Mouse (Mus musculus): Measurements from ENCODE around the gene Meis1. TPM values are rescaled to one million over a fixed set of nuclear protein-coding genes. Genes with fewer than 3 reads are reported as not detected.

Meis1 gene
- polyA plus RNA-seq, 1 experiment: 68.8 TPM

GRCm38 (mm10) chr11:19013141-19014112, 5.4 kb downstream of the Meis1 start:
- no peak for DNase-seq (ENCODE audit: low read depth)
- TF ChIP-seq POLR2A (IDR thresholded peaks at IDR 0.05; ENCODE audit: borderline replicate concordance, extremely low read depth, insufficient read depth, insufficient read length, poor library complexity, severe bottlenecking): no peak
- no peak for TF ChIP-seq CTCF (IDR thresholded peaks at IDR 0.05; ENCODE audit: borderline replicate concordance, extremely low read depth, insufficient read depth, insufficient read length)

- DNase-seq (ENCODE audit: low read depth): no peak
- TF ChIP-seq POLR2A (IDR thresholded peaks at IDR 0.05; ENCODE audit: borderline replicate concordance, extremely low read depth, insufficient read depth, insufficient read length, poor library complexity, severe bottlenecking) (no peak), CTCF (IDR thresholded peaks at IDR 0.05; ENCODE audit: borderline replicate concordance, extremely low read depth, insufficient read depth, insufficient read length) (no peak)
These were observed 6.2 kb downstream of the Meis1 start for GRCm38 (mm10) chr11:19012463-19013115.

GRCm38 (mm10) chr11:19012001-19012400, 6.8 kb downstream of the Meis1 start:
- TF ChIP-seq POLR2A (IDR thresholded peaks at IDR 0.05; ENCODE audit: borderline replicate concordance, extremely low read depth, insufficient read depth, insufficient read length, poor library complexity, severe bottlenecking) (no peak), CTCF (IDR thresholded peaks at IDR 0.05; ENCODE audit: borderline replicate concordance, extremely low read depth, insufficient read depth, insufficient read length) (no peak)

GRCm38 (mm10) chr11:19011108-19011805, 7.5 kb downstream of the Meis1 start:
- DNase-seq (ENCODE audit: low read depth): no peak
- no peak for TF ChIP-seq POLR2A (IDR thresholded peaks at IDR 0.05; ENCODE audit: borderline replicate concordance, extremely low read depth, insufficient read depth, insufficient read length, poor library complexity, severe bottlenecking)
- TF ChIP-seq CTCF (IDR thresholded peaks at IDR 0.05; ENCODE audit: borderline replicate concordance, extremely low read depth, insufficient read depth, insufficient read length): no peak

More at GRCm38 (mm10) chr11:19012001-19012400, 6.8 kb downstream of the Meis1 start:
- no peak for DNase-seq (ENCODE audit: low read depth)

- DNase-seq (ENCODE audit: low read depth): peak; percentile 64
- TF ChIP-seq POLR2A (IDR thresholded peaks at IDR 0.05; ENCODE audit: borderline replicate concordance, extremely low read depth, insufficient read depth, insufficient read length, poor library complexity, severe bottlenecking) (no peak), CTCF (IDR thresholded peaks at IDR 0.05; ENCODE audit: borderline replicate concordance, extremely low read depth, insufficient read depth, insufficient read length) (no peak)
These were observed 8.4 kb downstream of the Meis1 start for GRCm38 (mm10) chr11:19010396-19010811.

- no peak for DNase-seq (ENCODE audit: low read depth)
- TF ChIP-seq CTCF (IDR thresholded peaks at IDR 0.05; ENCODE audit: borderline replicate concordance, extremely low read depth, insufficient read depth, insufficient read length) (no peak), POLR2A (IDR thresholded peaks at IDR 0.05; ENCODE audit: borderline replicate concordance, extremely low read depth, insufficient read depth, insufficient read length, poor library complexity, severe bottlenecking) (no peak)
These were observed 9.0 kb downstream of the Meis1 start for GRCm38 (mm10) chr11:19009536-19010395.

GRCm38 (mm10) chr11:19008610-19009384, 10.0 kb downstream of the Meis1 start:
- TF ChIP-seq CTCF (IDR thresholded peaks at IDR 0.05; ENCODE audit: borderline replicate concordance, extremely low read depth, insufficient read depth, insufficient read length) (no peak), POLR2A (IDR thresholded peaks at IDR 0.05; ENCODE audit: borderline replicate concordance, extremely low read depth, insufficient read depth, insufficient read length, poor library complexity, severe bottlenecking) (no peak)
- peak; percentile 5 for DNase-seq (ENCODE audit: low read depth)

- TF ChIP-seq CTCF (IDR thresholded peaks at IDR 0.05; ENCODE audit: borderline replicate concordance, extremely low read depth, insufficient read depth, insufficient read length): 0 out of 2 replicates have a peak, but pooled peaks have one; percentile 11
- TF ChIP-seq POLR2A (IDR thresholded peaks at IDR 0.05; ENCODE audit: borderline replicate concordance, extremely low read depth, insufficient read depth, insufficient read length, poor library complexity, severe bottlenecking): no peak
- peak; percentile 49 for DNase-seq (ENCODE audit: low read depth)
These were observed 11.0 kb downstream of the Meis1 start for GRCm38 (mm10) chr11:19007541-19008424.

GRCm38 (mm10) chr11:19007068-19007467, 11.7 kb downstream of the Meis1 start:
- DNase-seq (ENCODE audit: low read depth): no peak
- TF ChIP-seq CTCF (IDR thresholded peaks at IDR 0.05; ENCODE audit: borderline replicate concordance, extremely low read depth, insufficient read depth, insufficient read length) (no peak), POLR2A (IDR thresholded peaks at IDR 0.05; ENCODE audit: borderline replicate concordance, extremely low read depth, insufficient read depth, insufficient read length, poor library complexity, severe bottlenecking) (no peak)
